Comparison of ENCODE assay signal across 14 mouse cellular contexts in the genomic region with DNA sequence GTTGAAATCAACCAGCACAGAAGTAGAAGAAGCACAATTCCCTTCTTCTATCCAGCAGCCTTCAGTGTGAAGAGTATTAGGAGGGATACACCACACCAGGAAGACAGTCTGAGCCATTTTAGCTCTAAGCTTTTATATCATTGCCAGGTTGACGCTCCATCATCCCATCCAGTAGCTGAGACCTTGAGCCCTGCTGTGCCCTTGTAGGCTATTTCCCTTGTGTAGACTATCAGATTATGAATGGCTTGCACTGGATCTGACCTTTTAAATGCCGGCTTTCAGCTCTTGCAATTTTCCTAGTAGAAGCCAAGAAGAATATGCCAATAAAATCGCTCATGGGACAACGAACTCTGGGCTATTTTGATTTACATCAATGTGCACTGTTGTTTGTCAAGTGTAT. TPM values are rescaled to one million over a fixed set of nuclear protein-coding genes. Genes with fewer than 3 reads are reported as not detected.
"Had no signal": no experiment of that assay in that cellular context is flagged by ENCODE, and none has a peak within 500 bp of the region (broad histone marks: within the 10 kb centered on the region; RNA-seq: fewer than 3 reads in every experiment).

No protein-coding gene starts in this region.

- DNase-seq: gastrocnemius, adult 2 months; gastrocnemius, postnatal 10 days; gastrocnemius, postnatal 25 days; heart, adult 18-20 months; heart, postnatal 10 days; heart, postnatal 4 days; kidney, adult 18-20 months; kidney, adult 8-10 months; kidney, postnatal 10 days; kidney, postnatal 25 days; kidney, postnatal 4 days; liver; liver, embryonic 13.5 days had no signal

RNA-seq across cellular contexts. Expression of gene Rsad2, which starts 54.7 kb away (rescaled TPM):
- total RNA-seq: granulocyte monocyte progenitor cell, adult 5-6 weeks had no signal
